Comparison of ENCODE assay signal across 8 mouse cellular contexts in the genomic region with DNA sequence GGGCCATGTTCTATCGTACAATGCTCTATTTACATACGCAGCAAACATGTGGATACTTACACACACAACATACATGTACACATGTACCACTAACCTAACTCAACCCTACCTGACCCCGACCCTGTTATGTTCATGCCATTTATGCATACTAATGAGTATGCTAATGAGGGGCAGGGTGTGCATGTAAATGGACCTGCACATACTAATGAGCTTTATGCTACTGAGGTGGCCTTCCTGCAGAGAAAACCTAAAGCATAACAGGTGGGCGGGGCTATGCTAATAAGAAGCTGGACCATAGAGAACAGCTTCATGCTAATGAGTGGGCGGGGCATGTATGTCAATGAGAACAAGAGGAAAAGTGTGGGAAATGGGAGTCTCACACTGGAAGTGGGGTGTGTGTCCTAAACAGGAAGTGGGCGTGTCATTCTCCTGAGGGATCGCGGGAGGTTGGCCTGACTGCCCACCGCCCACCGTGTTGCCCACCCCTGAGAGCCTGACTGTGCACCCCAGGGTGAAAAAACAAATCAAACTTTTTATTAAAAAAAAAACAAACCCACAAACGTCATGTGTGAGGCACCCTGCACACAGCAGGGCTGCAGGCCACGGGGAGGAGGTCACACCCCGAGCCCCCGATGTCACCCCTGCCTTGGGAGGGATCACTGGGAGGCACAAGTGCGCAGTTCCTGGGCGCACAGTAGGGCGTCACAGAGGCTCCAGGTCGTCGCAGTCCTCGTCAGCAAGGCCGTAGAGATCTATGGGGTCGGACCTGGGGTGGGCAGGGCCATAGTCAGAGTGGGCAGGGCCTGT. TPM values are rescaled to one million over a fixed set of nuclear protein-coding genes. Genes with fewer than 3 reads are reported as not detected.
DNase-seq lines count a peak whose midpoint lies in the region; ATAC-seq lines count a peak whose summit lies in the region.

A gene (minus strand): TSS at position 803 of the 807 bp plus-strand sequence.

- H3K9me3 ChIP-seq in lung, embryonic 16.5 days (ENCODE audit: control insufficient read depth, low read length): peaks cover 7% of the 10 kb centered on the region
- H3K9me3 ChIP-seq in forebrain, embryonic 12.5 days: 0 out of 2 replicates have a peak, but pooled peaks cover 3% of the 10 kb centered on the region
- peaks cover 10% of the 10 kb centered on the region; the same call in 1 of the 2 replicates for H3K9me3 ChIP-seq in midbrain, embryonic 12.5 days

- no peak for ATAC-seq in lung, embryonic 16.5 days (ENCODE audit: low read depth)
- ATAC-seq in forebrain, embryonic 12.5 days (ENCODE audit: low FRiP score): peak; percentile 44; the same call in 1 of the 2 replicates
- ATAC-seq in midbrain, embryonic 12.5 days (ENCODE audit: low FRiP score, low read depth): peak; percentile 63; the same call in 1 of the 2 replicates

- 96% methylated on average over 22 of the region's 22 CpGs for WGBS in lung, embryonic 16.5 days
- 98% methylated on average over 22 of the region's 22 CpGs for WGBS in forebrain, embryonic 12.5 days
- 99% methylated on average over 22 of the region's 22 CpGs for WGBS in midbrain, embryonic 12.5 days

- H3K36me3 ChIP-seq in lung, embryonic 16.5 days (ENCODE audit: control insufficient read depth, insufficient read depth, low read length): peaks cover 16% of the 10 kb centered on the region
- peaks cover 16% of the 10 kb centered on the region for H3K36me3 ChIP-seq in forebrain, embryonic 12.5 days (replicated peaks)
- H3K36me3 ChIP-seq in midbrain, embryonic 12.5 days: peaks cover 16% of the 10 kb centered on the region

- no peak within 1 kb of the TSS for H3K4me2 ChIP-seq in lung, embryonic 16.5 days (ENCODE audit: low read depth, low read length)
- no peak within 1 kb of the TSS for H3K4me2 ChIP-seq in forebrain, embryonic 12.5 days
- no peak within 1 kb of the TSS for H3K4me2 ChIP-seq in midbrain, embryonic 12.5 days (replicated peaks)

- H3K4me3 ChIP-seq in lung, embryonic 16.5 days (ENCODE audit: low read length): no peak within 1 kb of the TSS
- no peak within 1 kb of the TSS for H3K4me3 ChIP-seq in forebrain, embryonic 12.5 days (replicated peaks)
- no peak within 1 kb of the TSS for H3K4me3 ChIP-seq in midbrain, embryonic 12.5 days

- no peak within 1 kb of the TSS for H3K9ac ChIP-seq in lung, embryonic 16.5 days (ENCODE audit: low read length)
- H3K9ac ChIP-seq in forebrain, embryonic 12.5 days: no peak within 1 kb of the TSS
- H3K9ac ChIP-seq in midbrain, embryonic 12.5 days (replicated peaks): no peak within 1 kb of the TSS

- H3K27ac ChIP-seq in lung, embryonic 16.5 days (ENCODE audit: low read length): peak within 1 kb of the TSS; percentile 75
- no peak within 1 kb of the TSS for H3K27ac ChIP-seq in forebrain, embryonic 12.5 days
- H3K27ac ChIP-seq in midbrain, embryonic 12.5 days (replicated peaks): no peak within 1 kb of the TSS

- H3K4me1 ChIP-seq in lung, embryonic 16.5 days (replicated peaks; ENCODE audit: control insufficient read depth, insufficient read depth, low read length): no peaks in the 10 kb centered on the region
- H3K4me1 ChIP-seq in forebrain, embryonic 12.5 days: no peaks in the 10 kb centered on the region
- H3K4me1 ChIP-seq in midbrain, embryonic 12.5 days: no peaks in the 10 kb centered on the region

- DNase-seq in lung, postnatal 36 days: no peak
- peak; percentile 9 for DNase-seq in adrenal gland, adult 8-10 months
- DNase-seq in heart, postnatal 36 days: no peak
- DNase-seq in layer of hippocampus, postnatal 25 days (ENCODE audit: extremely low spot score in 1 of 2, low spot score in 1 of 2): no peak
- DNase-seq in urinary bladder, adult 18-20 months (ENCODE audit: low spot score in 2 of 2): no peak

- no peaks in the 10 kb centered on the region for H3K27me3 ChIP-seq in lung, embryonic 16.5 days (ENCODE audit: control insufficient read depth, insufficient read depth, low read depth, low read length)
- no peaks in the 10 kb centered on the region for H3K27me3 ChIP-seq in forebrain, embryonic 12.5 days
- H3K27me3 ChIP-seq in midbrain, embryonic 12.5 days: no peaks in the 10 kb centered on the region

- intact Hi-C loops in heart, postnatal 36 days (cut with DNase I): no loop called here

RNA-seq across cellular contexts. Expression of the gene that starts here (rescaled TPM):
- polyA plus RNA-seq in lung, embryonic 16.5 days (2015; fragmentation: Nextera tagmentation; extraction: Ambion mirVana): 107 and 113 TPM in 2 replicates
- 100 to 1,000 TPM in 3 of 4 experiments, 10 to 100 TPM in 1; 98.3 to 182 (median 140) TPM for total RNA-seq in adrenal gland, adult 8-10 months (2022)
- 160 and 163 TPM in 2 replicates for polyA plus RNA-seq in forebrain, embryonic 12.5 days (2016; fragmentation: Nextera tagmentation; extraction: Ambion mirVana)
- total RNA-seq in heart, postnatal 36 days (2021): 100 to 1,000 TPM in 1 of 2 experiments, 10 to 100 TPM in 1; 92.0 to 101 TPM
- 100 to 1,000 TPM in 1 of 2 experiments, 10 to 100 TPM in 1; 85.5 to 103 TPM for total RNA-seq in layer of hippocampus, postnatal 25 days (2021)
- 195 and 201 TPM in 2 replicates for polyA plus RNA-seq in midbrain, embryonic 12.5 days (2016; fragmentation: Nextera tagmentation; extraction: Ambion mirVana)
